Mouse (Mus musculus): ENCODE data around the gene Fpr-rs3. TPM values are rescaled to one million over a fixed set of nuclear protein-coding genes. Genes with fewer than 3 reads are reported as not detected.

The Fpr-rs3 gene
- not detected in 2 replicates for polyA plus RNA-seq (2012; rRNA removed)

GRCm38 (mm10) chr17:20624777-20625176, at the start of gene Fpr-rs3:
TSS of gene Fpr-rs3 (minus strand) at chr17:20624877.

GRCm38 (mm10) chr17:20596323-20596722, 28.4 kb downstream of the Fpr-rs3 start, which contains the start of gene Vmn2r110:
TSS of gene Vmn2r110 (minus strand) at chr17:20596423.

Other genes starting within 250 kb of the Fpr-rs3 start
- gene Vmn1r224, start 210.7 kb downstream of the Fpr-rs3 start, polyA plus RNA-seq (2012; rRNA removed), result not detected in 2 replicates
- not detected in 2 replicates for gene Vmn2r108, start 143.5 kb downstream of the Fpr-rs3 start, polyA plus RNA-seq (2012; rRNA removed)
- not detected in 2 replicates for gene Vmn1r225, start 126.7 kb downstream of the Fpr-rs3 start, polyA plus RNA-seq (2012; rRNA removed)
- gene Vmn2r109, start 60.1 kb downstream of the Fpr-rs3 start, polyA plus RNA-seq (2012; rRNA removed), result not detected in 2 replicates
- not detected in 2 replicates for gene Vmn2r110, start 28.5 kb downstream of the Fpr-rs3 start, polyA plus RNA-seq (2012; rRNA removed)
- gene Vmn1r226, start 58.0 kb upstream of the Fpr-rs3 start, polyA plus RNA-seq (2012; rRNA removed), result not detected in 2 replicates
- not detected in 2 replicates for gene Vmn1r227, start 105.0 kb upstream of the Fpr-rs3 start, polyA plus RNA-seq (2012; rRNA removed)
- not detected in 2 replicates for gene Vmn1r228, start 161.3 kb upstream of the Fpr-rs3 start, polyA plus RNA-seq (2012; rRNA removed)
- not detected in 2 replicates for gene Vmn1r229, start 186.7 kb upstream of the Fpr-rs3 start, polyA plus RNA-seq (2012; rRNA removed)
- not detected in 2 replicates for gene Vmn1r230, start 215.6 kb upstream of the Fpr-rs3 start, polyA plus RNA-seq (2012; rRNA removed)

All from liver, embryonic 18 days (tissue).